Mouse (Mus musculus) mature B cell (primary cell): ENCODE data around the gene Trim8.

Experiments used
- in situ Hi-C: fragments of 300-500 bp; cut with MboI; formaldehyde crosslinking; loops from 2 replicates; pipeline ENCODE4 v1.14.3; 2019

Trim8 gene

DNA sequence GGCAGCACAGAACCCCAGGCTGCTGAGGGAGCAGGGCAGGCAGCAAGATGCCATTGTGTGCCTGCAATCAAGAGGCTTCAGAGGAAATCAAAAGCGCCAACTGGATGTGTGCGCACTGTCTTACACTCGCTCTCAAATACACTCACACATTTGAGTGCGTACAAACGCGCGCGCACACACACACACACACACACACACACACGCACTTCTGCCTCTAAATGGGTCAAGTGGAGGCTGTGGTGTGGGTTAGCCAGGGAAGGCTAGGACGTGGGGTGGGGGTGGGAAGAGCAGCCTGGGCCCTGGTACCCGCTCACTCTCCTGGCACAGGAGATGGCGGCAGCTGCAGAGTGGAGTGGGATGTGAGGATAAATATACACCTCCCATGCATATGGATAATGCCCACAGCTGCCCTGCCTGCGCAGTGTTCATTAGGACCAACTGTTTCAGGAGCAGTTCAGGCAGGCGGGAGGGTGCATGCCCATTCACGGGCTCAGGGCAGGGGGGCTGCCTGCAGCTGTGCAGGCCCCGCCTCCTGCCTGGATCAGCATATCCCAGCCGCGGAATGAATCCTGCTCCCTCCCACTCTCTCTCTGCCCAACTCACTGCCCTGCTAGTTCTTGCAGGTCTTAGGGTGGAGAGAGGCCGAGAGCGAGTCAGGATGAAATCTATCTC lies 22.1 kb downstream of the Trim8 start:
- in situ Hi-C loops = no loop called here

DNA sequence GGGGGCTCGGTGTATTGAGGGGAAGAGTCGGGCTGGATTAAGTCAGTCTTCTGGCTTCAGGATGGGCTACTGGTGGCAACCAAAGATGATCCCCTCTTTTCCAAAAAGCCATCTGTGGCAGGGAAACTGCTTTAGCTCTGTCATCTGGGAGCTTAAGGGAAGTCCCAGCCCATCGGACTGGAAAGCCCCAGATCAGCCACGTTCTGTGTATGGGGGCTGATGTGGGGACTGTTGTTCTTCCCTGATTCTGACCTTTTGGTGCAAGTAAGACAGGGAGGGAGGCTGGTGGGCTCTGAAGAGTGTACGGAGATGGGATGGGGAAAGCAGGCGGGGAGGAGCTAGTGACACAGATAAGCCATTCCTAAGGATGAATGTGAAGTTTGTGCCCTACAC lies 22.6 kb downstream of the Trim8 start:
- in situ Hi-C loops = no loop called here

DNA sequence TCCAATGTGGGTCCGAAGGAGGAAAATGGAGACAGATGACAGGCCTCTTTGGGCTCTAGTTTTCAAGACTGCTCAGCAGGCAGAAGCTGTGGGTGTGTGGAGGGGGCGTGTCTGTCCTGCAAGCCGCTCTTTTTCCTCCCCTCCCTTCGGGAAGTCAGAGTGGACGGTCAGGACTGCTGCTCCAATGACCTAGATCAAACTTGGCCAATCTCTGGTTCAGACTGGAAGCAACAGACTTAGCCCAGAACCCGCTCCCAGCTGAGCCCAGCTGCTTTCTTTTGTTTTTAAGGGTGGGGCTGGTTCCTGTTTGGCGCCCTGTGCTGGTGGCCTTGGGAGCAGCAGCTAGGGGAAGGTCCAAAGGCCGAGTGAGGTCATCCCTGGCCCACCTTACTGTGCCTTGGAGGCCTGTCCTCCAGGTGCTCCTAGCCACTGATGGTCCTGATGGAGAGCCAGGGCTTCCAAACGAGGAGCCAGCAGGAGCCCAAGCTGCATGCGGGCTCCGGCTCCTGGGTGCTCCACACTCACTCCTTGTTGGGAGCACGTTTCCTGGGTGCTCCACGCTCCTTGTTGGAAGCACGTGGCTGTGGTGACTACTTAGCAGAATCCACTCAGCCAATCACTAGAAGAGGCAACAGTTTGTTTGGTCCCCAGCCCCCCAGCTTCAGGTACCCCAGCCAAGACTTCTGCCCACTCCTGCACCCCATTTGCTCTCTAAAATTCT lies 23.3 kb downstream of the Trim8 start:
- in situ Hi-C loops = no loop called here

DNA sequence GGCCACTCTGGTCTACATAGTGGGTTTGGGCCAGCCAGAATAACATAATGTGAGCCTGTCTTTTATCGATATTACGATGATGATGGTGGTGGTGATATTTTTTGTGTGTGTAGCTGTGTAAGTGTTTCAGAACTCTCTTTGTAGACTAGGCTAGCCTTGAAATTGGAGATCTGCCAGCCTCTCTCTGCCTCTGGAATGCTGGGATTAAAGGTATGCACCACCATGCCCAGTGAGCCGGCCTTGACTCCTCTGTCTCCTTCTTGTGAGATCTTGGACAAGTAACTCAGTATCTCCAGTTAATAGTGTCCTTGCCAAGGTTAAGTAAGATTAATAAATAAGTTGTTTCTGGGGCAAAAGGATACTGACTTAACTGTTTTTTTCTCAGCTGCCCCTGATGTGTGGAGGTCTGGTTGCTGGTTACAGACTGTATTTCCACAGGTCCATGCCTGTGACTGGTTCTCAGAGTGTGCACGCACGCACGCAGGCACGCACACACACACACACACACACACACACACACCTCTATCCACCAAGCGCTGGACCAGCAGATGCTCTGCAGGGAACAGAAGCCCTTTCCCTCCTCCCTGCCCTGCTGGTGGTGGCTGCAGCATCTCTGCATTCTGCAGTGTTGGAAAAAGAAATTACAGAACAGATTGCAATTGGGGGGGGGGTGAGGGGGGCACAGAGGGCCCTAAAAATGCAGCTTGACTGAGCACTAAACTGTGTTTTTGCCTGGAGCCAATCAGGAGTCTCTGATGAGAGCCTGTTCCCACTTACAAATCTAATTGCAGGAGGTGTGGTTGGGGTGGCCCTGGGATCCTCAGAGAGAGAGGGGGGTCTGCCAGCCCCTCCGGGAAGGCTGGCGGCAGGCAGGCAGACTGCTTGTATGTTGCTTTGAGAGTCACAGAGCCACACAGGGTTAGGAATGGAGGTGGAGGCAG lies 24.5 kb downstream of the Trim8 start:
- in situ Hi-C loops = no loop called here

DNA sequence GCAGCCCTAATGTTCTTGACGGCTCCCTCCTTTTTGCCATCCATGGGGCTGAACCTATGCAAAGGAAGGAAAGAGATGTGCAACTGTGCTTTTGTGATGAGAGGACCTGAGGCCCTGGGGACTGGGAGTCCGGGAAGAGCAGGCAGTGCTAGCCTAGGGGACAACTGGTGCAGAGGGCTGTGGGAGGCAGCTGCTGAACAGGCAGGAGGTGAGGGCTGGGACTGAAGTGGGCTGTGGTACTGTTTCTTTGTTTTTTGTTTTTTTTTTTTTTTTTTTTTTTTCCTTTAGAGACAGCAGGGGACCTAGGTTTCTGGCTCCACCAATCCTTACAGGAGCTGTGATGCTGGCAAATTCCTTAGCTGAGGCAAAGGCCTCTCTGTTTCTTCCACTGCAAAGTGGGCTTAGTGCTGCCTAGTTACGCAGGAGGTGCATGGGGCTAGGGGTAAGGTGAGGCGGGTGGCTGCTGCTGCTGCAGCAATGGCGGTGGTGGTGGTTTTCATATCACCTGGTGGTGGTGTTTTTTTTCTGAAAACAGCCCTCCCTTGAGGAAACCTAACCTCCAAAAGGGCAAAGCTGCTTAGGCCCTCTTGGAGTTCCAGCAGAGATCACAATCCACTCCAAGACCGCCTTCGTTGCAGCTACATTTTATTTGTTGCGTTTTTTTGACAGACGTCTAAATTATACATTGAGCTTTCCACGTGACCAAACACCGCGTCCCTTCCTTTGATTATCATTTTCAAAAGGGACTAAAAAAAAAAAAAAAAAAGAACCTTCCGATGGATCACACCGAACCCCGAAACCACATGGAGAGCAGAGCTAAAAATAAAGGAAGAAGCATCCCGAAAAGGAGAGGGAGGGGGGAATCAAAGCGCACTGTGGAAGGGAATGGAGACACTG lies 26.4 kb downstream of the Trim8 start:
- in situ Hi-C loops = no loop called here

DNA sequence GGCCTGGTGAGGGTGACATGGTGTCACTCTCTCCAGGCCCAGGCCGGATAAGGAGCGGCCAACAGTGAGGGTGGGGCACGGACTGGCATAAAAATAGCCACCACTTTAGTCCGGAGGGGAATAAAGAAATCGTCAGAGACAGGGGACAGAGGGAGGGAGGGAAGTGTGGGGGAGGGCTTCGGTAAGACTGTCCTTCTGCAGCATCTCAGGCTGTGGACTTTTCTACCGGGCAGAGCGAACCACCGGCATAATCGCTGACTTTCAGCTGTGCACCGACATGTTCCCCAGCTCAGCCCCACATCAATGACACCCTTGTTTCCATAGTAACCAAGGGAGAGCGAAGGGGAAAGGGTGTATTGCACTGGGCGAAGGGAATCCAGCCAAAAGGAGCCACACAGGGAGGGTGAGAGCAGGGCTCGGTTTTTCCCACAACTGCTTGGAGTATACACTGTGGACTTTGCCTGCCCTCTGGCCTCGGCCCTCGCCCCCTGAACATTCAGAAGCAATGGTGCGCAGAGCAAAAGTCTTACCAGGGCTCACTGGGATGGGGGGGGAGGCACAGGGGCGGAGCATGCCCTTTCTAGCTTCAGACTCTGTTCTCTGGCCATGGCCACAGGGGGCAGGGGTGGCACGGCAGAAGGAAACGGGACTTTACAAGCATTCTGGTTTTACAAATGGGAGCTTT lies 27.2 kb downstream of the Trim8 start:
- in situ Hi-C loops = no loop called here

DNA sequence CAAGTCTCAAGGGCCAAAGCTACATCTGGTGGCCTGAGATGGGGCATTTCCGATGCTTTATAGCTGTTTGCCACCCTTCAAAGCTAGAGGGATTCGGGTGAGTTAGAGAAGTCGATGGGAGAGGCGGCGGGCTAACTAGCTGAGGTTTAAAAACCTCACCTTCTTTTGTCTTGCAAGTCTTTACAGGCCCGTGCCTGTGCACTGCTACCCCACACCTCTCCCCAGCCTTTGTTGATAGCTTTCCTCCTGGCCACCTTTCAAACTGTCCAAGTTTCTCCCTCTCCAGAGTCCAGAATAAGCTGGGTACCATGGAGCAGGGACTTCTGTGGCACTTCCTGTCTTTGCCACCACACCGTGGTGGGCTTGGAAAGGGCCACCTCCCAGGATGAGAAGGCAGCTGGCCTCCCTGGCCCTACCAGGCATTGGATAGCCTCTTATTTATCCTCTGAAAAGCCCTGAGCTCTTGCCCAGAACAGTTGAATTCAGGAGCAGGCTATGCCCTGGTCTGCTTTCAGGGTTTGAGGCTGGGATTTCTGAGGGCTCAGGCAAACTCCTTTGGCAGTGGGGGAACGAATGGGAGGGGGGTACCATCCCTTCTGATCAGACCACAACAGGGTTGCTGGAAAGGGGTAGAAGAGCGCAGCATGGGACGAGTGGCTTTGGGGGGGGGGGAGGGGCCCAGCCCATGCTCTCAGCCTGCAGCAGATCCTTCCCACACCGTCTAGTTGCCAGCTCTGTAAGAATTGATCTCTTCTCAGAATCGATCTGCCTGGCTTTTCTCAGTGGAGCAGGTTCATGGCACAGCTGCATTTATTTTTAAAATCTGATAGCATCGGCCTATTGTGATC lies 28.3 kb downstream of the Trim8 start:
- in situ Hi-C loops = no loop called here

DNA sequence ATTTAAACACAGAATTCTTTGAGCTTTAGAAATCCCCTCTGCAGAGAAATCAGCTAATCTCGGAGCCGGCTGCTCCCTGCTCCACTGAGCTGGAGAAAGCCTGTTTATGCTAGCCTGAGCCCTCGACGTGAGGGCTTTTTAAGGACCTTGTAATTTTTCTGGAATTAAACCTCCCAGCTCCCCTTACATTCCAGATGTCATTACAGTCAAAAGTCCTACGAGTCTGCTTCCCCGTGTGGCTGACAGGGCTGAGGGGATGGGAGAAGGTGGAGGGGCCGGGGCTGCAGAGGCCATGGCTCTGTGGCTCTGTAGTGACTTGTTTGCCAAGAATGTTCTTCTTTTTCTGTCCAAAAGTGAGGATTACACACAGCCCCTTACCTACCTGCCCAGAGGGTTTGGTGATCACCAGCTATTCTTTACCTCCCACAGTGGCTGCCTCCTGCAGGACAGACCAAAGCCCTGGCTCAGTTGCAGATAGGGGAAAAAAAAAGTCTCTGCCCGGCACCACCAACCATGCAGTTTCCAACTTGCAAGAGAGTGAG lies 29.0 kb downstream of the Trim8 start:
- in situ Hi-C loops = no loop called here

DNA sequence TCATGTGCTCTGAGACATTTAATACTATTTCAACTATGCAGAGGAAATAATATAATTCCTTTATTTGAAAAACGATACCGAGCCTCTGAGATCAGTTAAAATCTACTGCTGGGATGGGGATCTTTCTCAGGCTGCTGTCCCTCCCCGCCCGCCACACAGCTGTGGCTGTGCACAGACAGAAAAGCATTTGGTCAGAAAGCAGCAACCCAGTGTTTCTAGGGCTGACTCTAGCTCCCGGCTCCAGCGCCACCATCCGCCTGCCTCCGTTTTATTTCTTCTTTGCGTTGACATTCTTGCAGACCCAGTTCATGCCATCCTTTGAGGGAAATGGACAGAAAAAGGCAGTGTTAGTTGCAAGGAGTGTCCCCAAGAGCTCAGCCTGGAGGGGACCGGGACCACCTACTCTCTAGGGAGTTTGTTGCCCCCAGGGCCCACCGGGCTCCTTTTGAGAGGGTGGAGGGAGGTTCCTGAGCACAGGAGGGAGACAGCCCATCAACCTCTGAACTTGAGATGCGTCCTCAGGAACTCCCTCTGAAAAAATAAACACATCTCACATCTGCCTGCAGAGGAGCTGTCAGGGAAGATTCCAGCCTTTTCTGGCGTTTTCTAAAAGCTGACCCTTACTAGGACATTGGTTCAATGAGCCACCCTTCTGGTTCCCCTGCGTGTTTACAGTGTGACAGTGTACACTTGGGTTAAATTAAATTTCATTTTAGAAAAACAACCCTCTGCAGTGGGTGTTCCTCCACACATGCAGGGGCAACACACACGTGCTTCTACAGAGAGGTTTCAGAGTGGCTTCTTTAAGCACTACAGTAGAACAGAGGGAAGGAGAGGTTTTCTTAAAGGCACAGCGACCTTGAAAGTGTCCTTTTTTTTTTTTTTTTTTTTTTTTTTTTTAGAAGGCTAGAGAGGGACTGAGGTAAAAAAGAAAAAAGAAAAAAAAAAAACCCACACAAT lies 29.8 kb downstream of the Trim8 start:
- in situ Hi-C loops = no loop called here

DNA sequence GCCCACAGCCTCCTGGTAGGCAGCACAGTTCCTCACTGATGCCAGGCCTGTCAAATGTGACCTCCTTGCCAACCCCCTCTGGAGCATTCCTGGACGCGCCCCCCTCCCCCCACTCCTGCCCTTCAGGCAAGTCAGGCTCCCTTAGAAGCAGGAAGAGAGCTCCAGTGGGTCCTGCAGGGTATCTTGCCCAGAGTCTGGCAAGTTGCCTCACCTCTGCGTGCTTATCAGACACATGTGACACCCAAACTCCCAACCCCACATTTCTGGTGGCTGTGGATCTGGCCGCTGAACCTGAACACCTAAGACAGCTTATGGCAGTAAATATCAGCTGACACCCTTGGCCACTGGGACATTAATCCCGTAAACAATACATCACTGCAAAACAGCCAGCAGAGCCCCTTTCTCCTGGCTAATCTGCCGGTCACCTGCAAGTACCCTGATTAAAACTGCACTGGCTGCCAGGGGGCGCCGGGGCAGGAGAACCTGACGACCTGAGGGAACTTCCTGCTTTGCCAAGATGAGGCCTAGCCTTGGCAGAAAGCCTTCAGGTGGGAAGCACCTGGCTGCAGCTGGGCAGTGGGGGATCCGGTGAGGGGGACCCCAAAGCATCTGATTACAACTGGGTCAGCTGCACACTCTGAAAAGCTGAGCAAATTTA lies 30.7 kb downstream of the Trim8 start:
- in situ Hi-C loops = no loop called here

DNA sequence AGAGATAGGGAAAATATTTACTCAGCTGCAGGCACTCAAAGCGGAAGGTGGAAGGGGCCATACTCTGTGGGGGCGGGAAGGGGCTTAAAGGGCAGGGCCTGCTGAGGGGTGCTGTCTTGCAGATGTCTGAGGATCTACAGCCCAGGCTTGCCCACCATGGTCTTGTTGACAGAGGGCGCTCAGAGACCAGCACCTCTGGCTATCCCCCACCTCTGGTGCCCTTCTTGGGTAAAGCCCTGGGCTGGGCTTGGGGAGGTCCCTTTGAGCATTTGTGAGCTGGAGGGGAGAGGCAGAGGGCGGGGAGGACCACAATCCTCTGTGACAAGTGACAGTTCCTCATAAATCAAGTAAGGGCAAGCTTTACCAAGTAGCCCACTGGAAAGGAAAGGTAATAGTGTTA lies 31.6 kb downstream of the Trim8 start:
- in situ Hi-C loops = no loop called here

DNA sequence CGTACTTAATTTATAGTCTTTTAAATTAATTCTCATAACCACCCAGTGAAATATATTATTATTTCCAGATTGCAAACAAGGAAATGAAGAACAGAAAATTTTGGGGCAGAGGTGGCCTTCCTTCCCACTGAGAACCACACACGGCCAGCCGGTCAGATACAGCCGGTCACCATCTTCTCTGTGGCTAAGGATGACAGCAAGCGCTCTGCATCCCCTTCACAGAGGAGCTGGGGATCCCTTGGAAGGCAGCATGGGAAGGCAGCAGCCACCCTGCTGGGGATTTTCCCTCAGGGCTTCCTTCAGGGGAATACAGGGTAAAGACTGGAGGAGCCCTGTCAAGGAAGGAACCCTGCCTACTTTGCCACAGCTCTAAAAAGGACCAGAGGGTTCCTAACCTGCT lies 32.0 kb downstream of the Trim8 start:
- in situ Hi-C loops = no loop called here

DNA sequence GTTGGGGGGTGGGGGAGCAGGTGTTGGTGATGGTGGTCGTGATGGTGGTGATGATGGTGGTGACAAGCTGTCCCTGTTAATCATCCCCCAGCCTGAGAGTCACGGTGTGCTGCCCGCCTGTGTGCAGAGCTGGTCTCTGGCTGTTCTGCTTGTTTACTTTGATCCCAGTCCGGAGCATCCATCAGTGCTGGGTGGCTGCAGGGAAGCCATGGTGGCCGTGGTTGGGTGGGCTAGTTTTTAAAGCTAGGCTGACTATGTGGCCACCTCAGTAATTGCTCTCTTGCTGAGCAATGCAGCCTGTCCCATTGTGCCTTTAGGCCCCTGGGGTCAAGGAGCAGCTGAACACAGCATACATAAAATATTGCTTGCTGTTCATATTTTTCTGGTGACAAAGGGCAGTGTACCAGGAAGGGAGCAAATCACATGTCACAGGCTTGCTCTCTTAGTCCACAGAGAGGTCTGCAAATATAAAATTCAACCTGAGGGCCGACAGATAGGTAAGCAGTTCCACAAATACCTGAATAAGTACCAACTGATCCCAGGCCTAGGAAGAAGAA lies 33.1 kb downstream of the Trim8 start:
- in situ Hi-C loops = no loop called here

DNA sequence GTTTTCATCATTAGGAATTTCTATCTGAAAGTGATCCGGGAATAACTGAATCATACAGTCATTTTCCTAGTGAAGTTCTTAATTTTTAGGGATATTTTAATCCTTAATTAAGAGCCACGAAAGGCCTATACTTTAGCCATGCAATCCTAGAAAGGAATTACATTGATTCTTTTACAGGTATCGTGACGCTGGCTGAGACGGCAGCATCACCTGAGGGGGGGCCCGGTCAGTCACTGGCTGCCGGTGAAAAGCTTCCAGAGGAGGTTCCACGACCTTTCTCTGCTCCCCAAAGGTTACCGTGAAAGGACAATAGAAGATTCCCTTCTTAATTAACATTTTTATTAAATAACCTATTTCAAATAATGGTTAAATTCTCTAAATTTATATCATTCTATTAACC lies 35.9 kb downstream of the Trim8 start:
- in situ Hi-C loops = no loop called here

DNA sequence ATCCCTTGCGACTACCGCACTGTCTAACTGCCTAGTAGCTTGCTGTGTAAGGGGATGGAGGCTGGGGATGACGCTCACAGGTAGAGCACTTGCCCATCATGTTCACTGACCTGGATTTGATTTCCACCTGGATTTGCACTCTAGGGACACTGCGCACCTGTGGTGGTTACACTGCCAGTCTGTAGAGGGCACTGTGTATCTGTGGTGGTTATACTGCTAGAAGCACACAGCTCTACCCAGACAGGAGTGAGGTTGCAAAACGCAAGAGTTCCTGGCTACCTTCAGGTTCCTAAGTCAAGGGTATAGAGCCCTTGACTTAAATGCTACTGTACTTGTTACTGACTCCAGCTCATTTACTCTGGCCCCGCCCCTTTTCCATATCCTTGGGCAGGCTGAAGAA lies 36.7 kb downstream of the Trim8 start:
- in situ Hi-C loops = no loop called here

DNA sequence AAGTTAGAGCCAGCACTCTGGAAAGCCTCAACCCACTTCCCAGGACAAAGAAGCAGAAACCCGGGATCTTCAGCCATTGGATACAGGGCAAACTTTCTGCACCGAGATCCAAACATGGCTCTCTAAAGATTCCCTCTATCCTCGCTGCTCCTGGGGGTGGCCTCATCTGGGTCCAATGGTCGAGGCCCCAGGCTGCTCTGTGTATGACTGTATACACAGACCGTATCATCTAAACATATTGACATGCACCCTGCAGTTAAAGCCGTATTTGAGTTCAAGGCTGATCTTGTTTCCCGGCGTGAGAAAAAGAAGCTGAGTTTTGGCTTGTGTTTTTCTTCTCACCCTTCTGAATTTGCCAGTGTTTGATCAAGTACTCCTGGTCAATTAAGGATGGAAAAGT lies 41.2 kb downstream of the Trim8 start:
- in situ Hi-C loops = no loop called here

DNA sequence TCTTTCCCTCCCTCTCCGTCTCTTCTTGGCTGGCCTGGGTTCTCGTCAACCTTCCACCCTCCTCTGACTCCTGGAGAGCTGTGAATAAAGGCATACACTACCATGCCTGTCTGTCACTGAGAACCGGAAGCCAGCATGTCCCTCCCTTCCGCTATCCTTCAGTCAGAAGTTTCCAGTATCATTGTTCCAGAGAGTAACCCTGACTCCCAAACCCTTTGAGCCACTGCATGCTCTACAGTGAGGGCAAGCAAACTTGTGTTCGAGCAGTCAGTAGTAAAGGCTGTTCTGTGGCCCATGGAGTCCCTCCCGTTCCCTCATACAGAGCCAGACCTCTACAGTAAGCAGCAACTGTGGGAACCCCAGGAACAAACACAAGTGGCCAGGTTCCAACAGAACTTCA lies 46.1 kb downstream of the Trim8 start:
- in situ Hi-C loops = no loop called here

DNA sequence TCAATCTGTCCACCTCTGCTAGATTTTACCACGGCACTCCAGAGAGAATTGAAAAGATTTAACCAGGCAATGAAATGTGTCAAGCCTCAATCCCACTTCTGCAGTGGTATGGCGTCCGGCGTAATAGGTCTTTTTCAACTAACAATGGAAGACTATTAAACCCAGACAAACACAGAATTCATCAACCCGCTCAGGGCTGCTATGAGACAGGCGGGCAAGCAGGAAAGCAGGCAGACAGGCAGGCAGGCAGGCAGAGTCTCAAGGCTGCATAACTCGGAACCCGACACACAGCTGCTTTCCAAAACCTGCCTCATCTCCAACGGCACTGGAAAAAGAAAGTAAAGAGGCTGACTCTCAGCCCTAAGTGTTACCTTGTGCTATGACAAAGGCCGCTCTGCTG lies 46.6 kb downstream of the Trim8 start:
- in situ Hi-C loops = no loop called here
